Mouse (Mus musculus): ENCODE data around the gene Gaa. TPM values are rescaled to one million over a fixed set of nuclear protein-coding genes. Genes with fewer than 3 reads are reported as not detected.
"Not testable (repeated sequence)": the region's sequence is repeated elsewhere in the genome, so short reads cannot be mapped to it uniquely, and the experiment has no call there.

The Gaa gene
- total RNA-seq, 2 experiments from 2014 or later, result 87.5 to 87.7 TPM

DNA sequence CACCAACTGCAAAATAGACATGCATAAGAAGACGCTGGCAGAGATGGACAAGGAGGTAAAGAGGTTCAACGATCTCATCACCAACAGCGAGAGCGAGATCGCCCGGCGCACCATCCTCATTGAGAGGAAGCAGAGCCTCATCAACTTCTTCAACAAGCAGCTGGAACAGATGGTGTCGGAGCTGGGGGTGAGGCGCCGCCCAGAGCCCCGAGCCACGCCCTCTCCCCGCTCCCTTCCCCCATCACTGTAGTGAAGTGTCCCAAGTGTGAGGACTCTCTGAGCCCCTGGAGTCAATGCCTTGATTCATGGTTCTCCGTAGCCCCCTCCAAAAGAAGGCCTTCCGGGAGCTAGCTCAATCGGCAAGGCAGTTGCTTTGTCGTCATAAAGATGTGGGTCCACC, 16.7 kb upstream of the Gaa start:
- no peak for DNase-seq (ENCODE audit: low spot score in 2 of 2)

- no peak for DNase-seq (ENCODE audit: low spot score in 2 of 2)
Measured at GRCm38 (mm10) chr11:119252854-119253541, 14.7 kb upstream of the Gaa start.

GRCm38 (mm10) chr11:119256557-119256956, 11.1 kb upstream of the Gaa start:
- DNase-seq (ENCODE audit: low spot score in 2 of 2), result not testable (repeated sequence)

DNA sequence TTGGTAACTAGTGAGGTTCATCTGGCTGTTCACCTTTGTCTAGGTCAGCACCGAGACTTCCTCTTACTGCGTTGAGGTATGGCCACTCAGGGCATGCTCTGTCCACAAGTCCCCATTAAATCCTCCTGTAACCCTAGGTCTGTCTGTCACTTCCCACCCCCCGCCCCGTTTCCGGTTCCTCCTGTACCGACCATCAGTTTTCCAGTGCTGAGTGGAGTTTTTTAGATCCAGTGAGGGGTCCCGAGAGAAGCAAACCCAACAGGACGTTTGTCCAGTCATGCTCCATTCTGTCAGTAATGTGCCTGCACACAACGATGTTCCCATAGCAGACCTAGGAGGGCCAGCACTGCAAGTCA, 9.5 kb upstream of the Gaa start:
- no peak for DNase-seq (ENCODE audit: low spot score in 2 of 2)

- DNase-seq (ENCODE audit: low spot score in 2 of 2), result peak in 1 of 2 experiments; percentile 33
Measured at GRCm38 (mm10) chr11:119258572-119259322, 8.9 kb upstream of the Gaa start.

GRCm38 (mm10) chr11:119259977-119260376, 7.7 kb upstream of the Gaa start:
- DNase-seq (ENCODE audit: low spot score in 2 of 2), result no peak

DNA sequence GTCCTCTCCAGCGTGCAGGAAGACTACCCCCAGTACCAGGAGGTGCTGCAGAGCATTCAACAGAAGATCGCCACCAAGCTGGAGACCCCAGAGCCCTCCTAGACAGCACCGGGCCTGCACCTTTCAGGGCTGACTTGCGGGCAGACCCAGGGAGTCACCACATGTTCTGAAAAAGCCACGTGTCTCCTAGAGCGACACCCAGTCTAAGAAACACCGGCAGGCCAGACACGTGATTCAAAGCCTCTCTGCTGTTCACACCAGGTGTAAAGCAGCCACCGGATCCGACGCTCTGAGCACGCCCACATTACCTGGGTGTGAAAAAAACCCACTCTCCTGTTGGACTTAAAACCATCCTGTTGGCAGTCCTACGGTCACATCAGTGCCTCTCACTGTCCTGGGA, 3.3 kb upstream of the Gaa start:
- DNase-seq (ENCODE audit: low spot score in 2 of 2), result no peak

DNA sequence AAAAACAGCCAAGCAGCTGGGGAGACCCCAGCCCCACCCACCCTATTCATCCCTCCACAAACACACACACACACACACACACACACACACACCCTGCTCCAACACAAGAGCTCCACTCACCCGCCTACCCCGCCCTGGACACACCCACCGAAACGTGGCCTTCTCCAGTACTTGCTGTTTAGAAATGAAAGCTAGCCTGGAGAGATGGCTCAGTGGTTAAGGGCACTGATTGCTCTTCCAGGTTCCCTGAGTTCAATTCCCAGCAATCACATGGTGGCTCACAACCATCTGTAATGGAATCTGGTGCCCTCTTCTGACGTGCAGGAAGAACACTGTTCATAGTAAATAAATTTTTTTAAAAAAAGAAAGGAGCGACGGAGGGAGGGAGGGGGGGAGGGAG, 1.9 kb upstream of the Gaa start:
- DNase-seq (ENCODE audit: low spot score in 2 of 2), result no peak

DNA sequence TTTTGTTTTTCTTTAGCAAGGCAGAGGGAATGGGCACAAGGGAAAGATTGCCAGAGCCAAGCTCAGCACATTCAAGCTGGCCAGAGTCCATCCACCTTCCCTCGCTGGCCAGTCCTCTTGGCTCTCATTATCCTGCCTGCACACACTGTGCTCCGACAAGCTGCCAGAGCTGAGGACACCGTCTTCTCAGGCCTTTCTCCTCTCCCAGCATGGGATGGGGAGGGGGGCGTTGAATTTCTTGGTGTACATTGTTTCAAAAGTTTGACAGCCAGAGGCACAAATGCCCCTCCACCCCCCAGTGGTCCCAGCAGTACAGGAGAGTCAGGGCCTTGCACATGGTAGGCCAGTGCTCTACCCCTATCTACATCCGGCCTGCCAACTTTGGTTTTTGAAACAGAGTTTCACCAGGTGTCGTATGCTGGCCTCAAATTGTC, 429 bp upstream of the Gaa start:
- no peak for DNase-seq (ENCODE audit: low spot score in 2 of 2)

DNA sequence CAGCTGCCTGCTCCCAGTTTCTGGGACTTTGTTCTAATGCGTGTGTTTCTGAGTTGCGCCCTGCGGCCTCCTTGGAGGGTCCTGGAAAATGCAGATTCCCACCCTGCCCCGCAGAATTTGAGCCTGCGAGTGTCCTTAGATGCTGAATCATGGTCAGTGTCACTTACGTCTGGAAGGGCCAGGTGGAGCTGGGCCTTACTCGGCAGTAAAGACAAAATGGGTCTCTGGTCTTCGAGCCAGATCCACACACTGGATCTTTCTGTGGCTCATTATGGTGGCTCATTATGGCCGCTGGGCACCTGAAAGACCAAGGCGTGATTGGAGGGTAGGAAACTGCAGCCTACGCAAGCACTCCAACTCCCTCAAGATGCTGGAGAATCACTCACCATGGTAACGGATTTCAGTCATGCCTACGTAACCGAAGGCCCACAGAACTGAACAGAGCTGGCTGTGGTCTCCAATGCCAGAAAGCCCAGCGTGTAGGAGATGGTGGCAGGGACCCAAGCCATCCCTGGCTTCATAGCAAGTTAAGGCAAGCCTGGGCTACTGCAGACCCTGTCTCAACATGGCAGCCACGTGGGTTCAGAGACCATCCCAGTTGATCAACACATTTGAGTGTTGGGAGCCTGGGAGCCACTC, 989 bp downstream of the Gaa start:
- no peak for DNase-seq (ENCODE audit: low spot score in 2 of 2)

- DNase-seq (ENCODE audit: low spot score in 2 of 2), result not testable (repeated sequence)
Measured at GRCm38 (mm10) chr11:119272492-119272891, 4.8 kb downstream of the Gaa start.

- DNase-seq (ENCODE audit: low spot score in 2 of 2), result no peak
Measured at GRCm38 (mm10) chr11:119273186-119273930, 5.7 kb downstream of the Gaa start.

GRCm38 (mm10) chr11:119281030-119281429, 13.3 kb downstream of the Gaa start:
- DNase-seq (ENCODE audit: low spot score in 2 of 2), result no peak

- DNase-seq (ENCODE audit: low spot score in 2 of 2), result no peak
Measured at GRCm38 (mm10) chr11:119285791-119286527, 18.3 kb downstream of the Gaa start.

DNA sequence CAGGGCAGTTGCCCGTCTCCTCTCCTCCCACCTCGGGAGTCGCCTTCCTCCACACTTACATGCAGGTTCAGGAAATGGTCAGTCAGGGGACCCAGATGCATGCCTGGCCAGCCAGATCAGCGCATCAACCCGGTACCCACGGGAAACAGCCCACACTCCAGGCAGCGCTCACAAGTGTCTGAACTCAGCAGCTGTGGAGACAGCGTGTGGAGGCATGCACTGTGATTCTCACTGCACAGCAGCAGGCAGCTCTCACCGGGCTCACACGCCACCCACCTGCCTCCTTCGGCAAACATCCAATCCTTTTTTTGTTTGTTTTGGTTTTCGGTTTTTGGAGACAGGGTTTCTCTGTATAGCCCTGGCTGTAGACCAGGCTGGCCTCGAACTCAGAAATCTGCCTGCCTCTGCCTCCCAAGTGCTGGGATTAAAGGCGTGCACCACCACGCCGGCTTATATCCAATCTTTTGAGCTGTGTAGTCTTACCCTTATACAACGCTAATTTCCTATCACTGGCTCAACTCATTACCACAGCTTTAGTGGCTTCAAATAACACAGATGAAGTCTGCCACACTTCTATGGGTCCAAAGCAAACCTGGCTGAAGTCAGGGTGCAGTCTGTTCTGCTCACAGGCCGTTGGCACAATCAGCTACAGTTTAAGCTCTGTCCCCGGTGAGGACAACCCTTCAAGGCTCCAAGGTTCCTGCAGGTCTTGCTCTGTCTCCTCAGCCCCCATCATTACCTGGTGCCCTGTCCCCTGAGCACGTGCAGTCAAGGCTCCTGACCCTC, 19.7 kb downstream of the Gaa start:
- DNase-seq (ENCODE audit: low spot score in 2 of 2), result no peak

DNA sequence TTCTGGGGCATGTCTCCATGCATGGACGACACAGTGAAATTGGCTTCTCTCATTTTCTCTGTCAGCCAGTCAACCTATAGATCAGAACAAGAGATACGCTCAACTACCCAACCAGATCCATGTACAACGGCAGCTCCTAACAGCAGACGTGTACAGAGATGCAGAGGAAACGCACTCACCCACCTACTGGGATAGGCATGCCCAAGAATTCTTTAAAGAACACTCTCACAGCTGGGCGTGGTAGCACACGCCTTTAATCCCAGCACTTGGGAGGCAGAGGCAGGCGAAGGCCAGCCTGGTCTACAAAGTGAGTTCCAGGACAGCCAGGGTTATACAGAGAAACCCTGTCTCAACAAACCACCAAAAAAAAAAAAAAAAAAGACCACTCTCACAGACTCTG, 25.2 kb downstream of the Gaa start:
- not testable (repeated sequence) for DNase-seq (ENCODE audit: low spot score in 2 of 2)

GRCm38 (mm10) chr11:119297996-119298395, 30.3 kb downstream of the Gaa start:
- DNase-seq (ENCODE audit: low spot score in 2 of 2), result no peak

DNA sequence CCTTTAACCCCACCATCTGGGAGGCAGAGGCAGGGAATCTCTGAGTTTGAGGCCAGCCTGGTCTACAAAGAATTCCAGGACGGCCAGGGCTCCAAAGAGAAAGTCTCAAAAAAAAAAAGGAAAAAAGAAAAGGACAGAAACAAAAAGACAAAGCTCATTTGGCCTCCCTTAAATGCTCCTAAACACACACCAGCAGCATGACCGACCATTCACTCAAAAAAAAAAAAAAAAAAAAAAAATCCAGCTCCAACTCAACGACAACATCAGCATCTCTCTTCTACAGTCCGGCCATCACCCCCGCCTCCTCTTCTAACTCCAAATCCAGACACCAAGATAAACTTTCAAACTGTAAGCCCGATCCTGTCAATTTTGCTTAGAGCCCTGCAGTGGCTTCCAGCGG, 31.2 kb downstream of the Gaa start:
- DNase-seq (ENCODE audit: low spot score in 2 of 2), result no peak

DNA sequence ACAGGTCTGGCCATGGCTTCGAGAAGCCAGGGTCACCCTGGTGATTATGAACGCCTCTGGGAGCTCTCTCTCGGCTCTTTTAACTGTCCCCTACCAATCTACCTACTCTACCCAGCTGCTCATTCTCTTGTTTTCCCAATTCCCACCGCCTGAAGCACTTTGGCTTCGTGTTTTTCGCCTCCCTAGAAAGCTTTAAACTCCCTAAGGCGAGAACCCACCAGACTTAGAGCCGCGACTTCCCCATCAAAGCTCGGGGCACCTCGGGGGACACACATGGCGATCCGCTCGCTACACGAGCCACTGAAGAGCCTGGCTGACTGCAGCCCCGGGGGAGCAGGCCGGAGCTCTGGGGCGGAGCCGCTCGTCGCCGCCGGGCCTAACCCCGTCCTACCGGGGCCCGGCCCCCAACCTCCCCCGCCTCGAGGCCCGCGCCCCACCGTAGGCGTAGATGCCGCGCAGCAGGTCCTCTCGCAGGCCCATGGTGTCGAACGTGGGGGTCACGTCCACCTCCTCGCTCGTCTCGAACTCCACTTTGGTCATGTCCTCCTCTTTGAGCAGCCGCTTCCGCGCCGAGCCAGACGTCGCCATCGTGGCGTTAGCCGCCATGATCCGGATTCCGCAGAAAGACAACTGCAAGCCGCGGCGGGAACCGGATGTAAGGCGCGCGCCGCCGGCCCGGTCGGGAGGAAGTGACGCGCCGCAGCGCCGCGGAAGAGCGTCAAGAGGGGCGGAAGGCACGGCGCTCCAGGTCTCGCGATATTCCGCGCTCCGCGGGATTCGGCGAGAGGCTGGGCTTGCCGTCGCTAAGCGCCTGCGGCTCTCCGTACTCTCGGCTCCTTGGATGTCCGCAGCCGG, 31.9 kb downstream of the Gaa start, which contains the start of gene Eif4a3:
Gene Eif4a3, minus strand, starts transcription at position 699 of the 855 bp plus-strand sequence.
- DNase-seq (ENCODE audit: low spot score in 2 of 2), result peak; percentile 91 to 93

Measured in adrenal gland, postnatal 4 days (tissue).